Mouse (Mus musculus): Measurements from ENCODE around the gene Vat1l.

Vat1l gene

DNA sequence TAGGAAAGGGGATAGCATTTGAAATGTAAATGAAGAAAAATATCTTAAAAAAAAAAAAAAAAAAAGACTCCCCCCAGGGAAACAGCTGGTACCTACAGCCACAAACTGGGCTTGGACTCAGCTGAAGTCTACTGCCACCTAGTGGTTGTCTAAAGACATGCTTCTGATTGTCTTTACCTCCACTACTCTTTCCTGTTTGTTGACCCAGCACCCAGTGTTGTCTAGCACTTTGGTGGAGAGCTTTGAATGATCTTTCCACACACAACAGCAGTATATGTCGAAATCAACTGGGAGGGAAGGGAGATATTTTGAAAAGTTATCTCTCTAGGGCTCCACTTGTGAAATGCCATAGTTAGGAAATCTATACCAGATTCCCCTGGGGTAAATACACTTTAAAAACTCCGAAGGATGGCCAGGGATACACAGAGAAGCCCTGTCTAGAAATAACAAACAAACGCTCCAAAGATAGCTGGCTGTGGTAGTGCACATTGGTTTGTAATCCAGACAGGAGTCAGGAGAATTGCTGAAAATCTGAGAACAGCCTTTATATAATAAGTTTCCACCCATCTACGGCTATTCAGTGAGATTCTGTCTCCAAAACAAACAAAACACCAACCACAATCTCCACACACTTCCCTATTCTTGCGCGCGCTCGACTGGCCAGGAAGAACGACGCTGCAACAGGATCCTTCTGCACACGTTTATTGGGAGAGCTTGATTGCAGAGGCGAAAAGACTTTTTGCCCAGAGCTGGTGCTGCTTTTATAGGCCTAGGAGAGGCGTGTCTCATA is 185.2 kb downstream of the Vat1l start:
- DNase-seq (ENCODE audit: inconsistent age in 2 of 2, low spot score in 1 of 2), result peak in 1 of 2 experiments; percentile 62

DNA sequence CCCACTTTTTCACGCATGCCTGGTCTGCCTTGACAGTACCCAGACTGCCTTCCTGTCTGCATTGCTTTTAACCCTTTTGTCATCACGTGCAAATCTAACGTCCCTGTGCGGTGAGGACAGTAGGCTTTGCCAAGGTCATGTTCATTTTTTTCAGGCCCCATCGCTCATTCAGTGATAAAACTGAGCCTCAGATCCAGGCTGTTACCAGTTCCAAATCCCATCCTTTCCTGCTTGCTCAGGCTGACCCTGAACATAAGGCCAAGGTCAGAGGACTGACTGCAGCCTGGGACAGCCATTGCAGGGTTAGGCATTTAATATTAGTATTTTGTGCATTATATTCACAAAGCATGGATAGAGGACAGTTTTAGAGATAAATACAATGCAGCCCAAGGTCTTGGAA is 192.9 kb downstream of the Vat1l start:
- DNase-seq (ENCODE audit: inconsistent age in 2 of 2, low spot score in 1 of 2), result peak; percentile 71 to 75

GRCm38 (mm10) chr8:114399273-114399672 is 193.9 kb downstream of the Vat1l start:
- DNase-seq (ENCODE audit: inconsistent age in 2 of 2, low spot score in 1 of 2), result no peak

DNA sequence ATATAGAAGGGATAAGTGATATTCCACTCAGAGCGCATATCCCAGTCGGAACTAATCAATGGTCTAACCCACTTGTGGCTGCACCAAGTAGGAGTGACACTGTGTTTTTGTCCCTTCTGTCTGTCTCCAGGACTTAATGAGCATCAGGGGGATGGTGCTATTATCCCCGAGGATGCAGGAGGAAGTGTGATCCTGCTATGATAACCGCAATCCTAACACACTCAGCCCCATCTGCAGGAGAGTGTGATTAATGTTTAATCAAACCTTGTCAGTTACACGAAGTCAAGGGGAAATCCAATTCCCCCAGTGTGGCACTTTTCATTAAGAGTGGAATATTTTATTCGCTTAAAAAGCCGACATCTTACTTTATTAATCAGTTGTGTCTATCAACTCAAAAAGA is 196.3 kb downstream of the Vat1l start:
- DNase-seq (ENCODE audit: inconsistent age in 2 of 2, low spot score in 1 of 2), result no peak

DNA sequence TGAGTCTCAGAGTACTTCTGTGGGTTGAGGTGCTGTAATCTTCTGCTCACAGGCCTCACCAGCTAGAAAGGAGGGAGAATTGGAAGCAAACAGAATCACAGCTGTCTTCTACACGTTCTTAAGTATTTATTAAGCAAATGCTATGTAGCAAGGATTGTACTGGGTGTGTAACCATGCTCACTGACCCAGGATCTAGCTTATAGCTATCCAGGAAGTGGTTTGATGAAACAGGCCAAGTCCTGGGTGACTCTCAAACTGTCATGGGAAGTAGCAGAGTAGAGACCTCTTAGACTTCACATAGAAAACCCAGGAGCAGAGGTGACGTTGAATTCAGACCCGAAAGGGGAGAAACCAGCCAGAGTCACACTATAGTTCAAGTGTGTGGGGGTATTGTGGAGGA is 206.0 kb downstream of the Vat1l start:
- no peak for DNase-seq (ENCODE audit: inconsistent age in 2 of 2, low spot score in 1 of 2)

DNA sequence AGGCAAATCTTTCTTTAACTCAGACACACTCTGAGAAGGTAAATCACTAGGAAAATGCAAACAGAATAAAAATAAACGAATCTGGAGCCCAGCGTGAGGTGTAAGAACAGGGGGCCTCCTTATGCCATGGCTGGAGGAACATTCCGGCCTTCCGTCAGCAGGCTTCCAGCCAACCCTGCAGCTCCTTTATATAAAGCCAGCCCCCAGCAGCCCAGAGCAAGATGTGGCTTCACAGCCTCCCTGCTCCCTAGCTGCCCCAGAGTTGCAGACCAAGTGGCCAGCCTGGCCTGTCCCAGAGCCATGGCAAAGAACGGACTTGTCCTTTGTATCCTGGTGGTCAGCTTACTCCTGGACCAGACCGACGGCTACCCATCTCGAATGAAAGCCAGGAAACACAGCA is 212.4 kb downstream of the Vat1l start, which contains the start of gene Clec3a:
Gene Clec3a (plus strand): TSS at position 301 of the 400 bp plus-strand sequence.
- DNase-seq (ENCODE audit: inconsistent age in 2 of 2, low spot score in 1 of 2), result no peak

DNA sequence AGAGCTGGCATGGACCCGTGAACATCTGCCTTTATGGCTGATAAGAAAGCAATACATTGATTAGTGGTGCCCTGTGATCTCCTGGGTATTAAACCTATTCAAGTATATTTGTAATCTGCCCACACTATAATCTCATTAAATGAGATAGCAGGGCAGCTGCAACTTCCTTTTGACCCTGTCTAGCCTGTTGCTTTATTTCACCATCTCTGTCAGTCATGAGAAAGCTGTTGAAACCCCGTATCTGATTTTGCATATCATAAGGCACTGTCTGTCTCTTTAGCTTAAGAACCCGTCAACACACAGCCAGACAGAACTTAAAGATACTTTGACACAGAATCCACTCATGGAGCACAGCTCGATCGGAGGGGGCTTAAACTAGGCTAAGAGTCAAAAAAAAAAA is 213.1 kb downstream of the Vat1l start:
- DNase-seq (ENCODE audit: inconsistent age in 2 of 2, low spot score in 1 of 2), result no peak

DNA sequence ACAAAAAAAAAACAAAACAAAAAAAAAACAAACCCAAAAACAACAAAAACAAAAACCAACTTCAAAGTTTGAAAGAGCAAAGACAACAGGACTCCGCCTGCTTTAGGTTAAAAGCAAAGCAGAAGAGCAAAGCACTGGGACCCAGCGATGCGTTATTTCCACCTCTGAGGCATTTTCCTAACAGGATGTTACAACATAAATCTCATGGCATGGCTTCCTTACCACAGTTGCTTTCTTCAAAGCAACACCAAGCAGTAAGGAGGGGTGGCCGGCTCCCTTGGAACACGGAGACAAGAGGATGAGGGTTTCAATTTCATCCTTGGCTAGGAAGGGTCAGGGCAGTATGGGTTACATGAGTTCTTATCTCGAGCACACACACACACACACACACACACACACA is 213.5 kb downstream of the Vat1l start:
- DNase-seq (ENCODE audit: inconsistent age in 2 of 2, low spot score in 1 of 2), result no peak

GRCm38 (mm10) chr8:114421544-114421943 is 216.1 kb downstream of the Vat1l start:
- no peak for DNase-seq (ENCODE audit: inconsistent age in 2 of 2, low spot score in 1 of 2)

Data from adrenal gland, adult (tissue).